Mouse (Mus musculus) spleen, adult 2 months (tissue): ENCODE measurements around the gene Chmp5. TPM values are rescaled to one million over a fixed set of nuclear protein-coding genes. Genes with fewer than 3 reads are reported as not detected.

Experiments
- DNase-seq, 2 experiments: peaks; one replicate each; pipeline versions ENCODE4 v3.0.0 to v3.0.0-alpha.2; 2012 to 2021; ENCODE audit warnings: low spot score in 2 of 2, low read depth in 1 of 2
- H3K27ac ChIP-seq: fragments of 200-500 bp; 2 replicates; pipeline ENCODE4 v1.5.1; 2012; ENCODE audit warnings: low read length, inconsistent platforms; ENCODE audit not compliant: insufficient read depth
- H3K27me3 ChIP-seq: fragments of 200-500 bp; 2 replicates; pipeline ENCODE4 v1.6.1; 2012; ENCODE audit warnings: mild to moderate bottlenecking, moderate library complexity, low read length, inconsistent platforms; ENCODE audit not compliant: control insufficient read depth, insufficient read depth
- H3K36me3 ChIP-seq: fragments of 200-500 bp; 2 replicates; pipeline ENCODE4 v1.6.1; 2012; ENCODE audit warnings: mild to moderate bottlenecking, low read length, inconsistent platforms; ENCODE audit not compliant: control insufficient read depth, insufficient read depth
- H3K4me1 ChIP-seq: fragments of 200-500 bp; 2 replicates; pipeline ENCODE4 v1.6.1; 2011; ENCODE audit warnings: inconsistent platforms; ENCODE audit not compliant: control insufficient read depth, insufficient read depth, insufficient read length
- H3K4me3 ChIP-seq: fragments of 200-500 bp; 2 replicates; pipeline ENCODE4 v1.5.1; 2011; ENCODE audit warnings: mild to moderate bottlenecking, inconsistent platforms; ENCODE audit not compliant: insufficient read depth, insufficient read length; ENCODE audit errors: extremely low read depth
- CTCF ChIP-seq: fragments of 200-500 bp; IDR thresholded peaks from 2 replicates; pipeline ENCODE4 v1.5.1; 2011; ENCODE audit warnings: mild to moderate bottlenecking, inconsistent platforms; ENCODE audit not compliant: insufficient read depth, insufficient read length, insufficient replicate concordance; ENCODE audit errors: extremely low read depth
- POLR2A ChIP-seq: fragments of 200-500 bp; IDR thresholded peaks from 2 replicates; pipeline ENCODE4 v1.6.1; 2011; ENCODE audit warnings: low read depth, low read length, inconsistent platforms
- WGBS: fragments of 180-500 bp; shearing (Covaris S2); methylation state at CpG from one replicate; pipeline ENCODE4 v1.1.7; 2018; 5-methylcytosine and 5-hydroxymethylcytosine counted together
- polyA plus RNA-seq: library from polyadenylated mRNA; depleted of rRNA; stranded (reverse); fragments of >200 nt; gene quantifications from 2 replicates; pipeline ENCODE4 v1.2.3, GENCODE M21; 2012

The Chmp5 gene
- polyA plus RNA-seq, 1 experiment: 5.8 TPM

GRCm38 (mm10) chr4:40914287-40914867, 33.8 kb upstream of the Chmp5 start:
- no peak for TF ChIP-seq POLR2A
- TF ChIP-seq CTCF: no peak
- Histone ChIP-seq H3K4me1 (no peaks in the 10 kb centered on the region), H3K27me3 (no peaks in the 10 kb centered on the region), H3K4me3 (no peak overlapping the region), H3K27ac (no peak overlapping the region), H3K36me3 (no peaks in the 10 kb centered on the region)
- DNase-seq: no peak

- DNase-seq: no peak
- H3K4me1 ChIP-seq: no peaks in the 10 kb centered on the region
- TF ChIP-seq POLR2A (no peak), CTCF (no peak)
- H3K27me3 ChIP-seq: no peaks in the 10 kb centered on the region
- H3K36me3 ChIP-seq: no peaks in the 10 kb centered on the region
- 83% methylated on average over 5 of the region's 5 CpGs for WGBS
- no peak overlapping the region for H3K27ac ChIP-seq
- H3K4me3 ChIP-seq: no peak overlapping the region
Observed at GRCm38 (mm10) chr4:40915947-40916346, 32.3 kb upstream of the Chmp5 start.

DNA sequence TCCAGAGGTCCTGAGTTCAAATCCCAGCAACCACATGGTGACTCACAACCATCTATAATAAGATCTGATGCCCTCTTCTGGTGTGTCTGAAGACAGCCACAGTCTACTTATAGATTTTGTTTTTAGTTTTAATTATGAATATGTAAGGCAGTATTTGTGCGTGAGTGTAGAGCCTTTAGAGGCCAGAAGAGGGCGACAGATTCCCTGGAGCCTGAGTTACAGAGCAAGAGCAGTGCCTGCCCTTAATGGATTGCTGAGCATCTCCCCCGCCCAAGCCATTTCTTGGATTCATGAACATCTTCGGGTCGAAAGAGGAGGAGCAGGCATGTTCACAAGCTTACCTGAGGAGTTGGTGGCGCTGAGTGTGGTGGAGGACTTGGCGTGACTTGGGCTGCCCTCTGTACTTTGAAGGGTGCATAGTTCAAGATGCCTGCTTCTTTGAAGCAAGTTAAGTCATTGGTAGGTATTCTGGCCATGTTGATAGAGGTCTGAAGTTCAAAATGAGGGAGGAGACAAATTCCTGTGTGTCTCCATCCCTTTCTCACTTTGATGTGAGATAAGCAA, 31.5 kb upstream of the Chmp5 start:
- Histone ChIP-seq H3K4me1 (no peaks in the 10 kb centered on the region), H3K27ac (no peak overlapping the region), H3K27me3 (no peaks in the 10 kb centered on the region), H3K4me3 (no peak overlapping the region), H3K36me3 (no peaks in the 10 kb centered on the region)
- TF ChIP-seq CTCF (no peak), POLR2A (no peak)
- 95% methylated on average over 7 of the region's 7 CpGs for WGBS
- no peak for DNase-seq

GRCm38 (mm10) chr4:40919785-40920184, 28.4 kb upstream of the Chmp5 start, which contains the start of gene Spink4:
Gene Spink4, plus strand, starts transcription at chr4:40920052.
- Histone ChIP-seq H3K4me1 (no peaks in the 10 kb centered on the region), H3K27me3 (no peaks in the 10 kb centered on the region), H3K36me3 (no peaks in the 10 kb centered on the region), H3K27ac (no peak within 1 kb of the TSS), H3K4me3 (no peak within 1 kb of the TSS)
- TF ChIP-seq CTCF (no peak), POLR2A (no peak)
- 43% methylated on average over 3 of the region's 3 CpGs for WGBS
- no peak for DNase-seq

- Histone ChIP-seq H3K4me1 (no peaks in the 10 kb centered on the region), H3K27me3 (no peaks in the 10 kb centered on the region), H3K27ac (no peak overlapping the region), H3K36me3 (no peaks in the 10 kb centered on the region), H3K4me3 (no peak overlapping the region)
- no peak for TF ChIP-seq CTCF
- no peak for TF ChIP-seq POLR2A
- WGBS: 79% methylated on average over 2 of the region's 2 CpGs
- no peak for DNase-seq
Observed at GRCm38 (mm10) chr4:40920576-40920975, 27.6 kb upstream of the Chmp5 start.

GRCm38 (mm10) chr4:40921288-40921687, 26.9 kb upstream of the Chmp5 start:
- no peaks in the 10 kb centered on the region for H3K4me1 ChIP-seq
- no peak overlapping the region for H3K27ac ChIP-seq
- H3K36me3 ChIP-seq: no peaks in the 10 kb centered on the region
- H3K4me3 ChIP-seq: no peak overlapping the region
- DNase-seq: no peak
- WGBS: 89% methylated on average over 3 of the region's 3 CpGs
- TF ChIP-seq CTCF: no peak
- TF ChIP-seq POLR2A: no peak
- no peaks in the 10 kb centered on the region for H3K27me3 ChIP-seq

DNA sequence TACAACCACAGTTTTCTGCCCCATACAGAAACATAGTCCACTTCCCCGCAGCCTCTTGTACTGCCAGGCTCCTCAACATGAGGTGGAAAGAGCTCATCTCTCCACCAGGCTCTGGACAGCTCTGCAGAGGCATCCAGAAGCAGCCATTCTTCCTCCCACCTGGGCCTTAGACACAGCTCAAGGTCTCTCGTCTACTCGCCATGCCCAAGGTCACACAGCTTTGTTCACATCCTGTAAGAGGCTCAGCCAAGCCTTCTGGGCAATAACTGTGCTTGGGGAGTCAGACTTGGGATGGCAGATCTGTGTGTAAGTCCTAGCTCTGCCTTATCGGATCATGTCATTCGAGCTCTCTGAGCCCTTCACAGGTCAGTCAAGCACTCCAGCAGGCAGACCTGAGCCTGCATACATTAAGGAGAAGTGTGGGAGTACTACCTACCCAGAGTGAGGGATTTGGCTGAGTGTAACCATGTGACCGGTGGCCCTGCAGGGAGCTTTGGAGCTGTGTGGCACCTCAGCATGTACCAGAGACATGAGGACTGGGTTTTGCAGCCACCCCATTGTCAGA, 25.0 kb upstream of the Chmp5 start:
- DNase-seq: no peak
- H3K27ac ChIP-seq: no peak overlapping the region
- H3K4me3 ChIP-seq: no peak overlapping the region
- no peaks in the 10 kb centered on the region for H3K4me1 ChIP-seq
- 85% methylated on average over 6 of the region's 6 CpGs for WGBS
- TF ChIP-seq POLR2A: no peak
- no peak for TF ChIP-seq CTCF
- no peaks in the 10 kb centered on the region for H3K36me3 ChIP-seq
- no peaks in the 10 kb centered on the region for H3K27me3 ChIP-seq
